Mouse (Mus musculus) lung, postnatal 0 days (tissue): ENCODE results near the gene Tubb1. TPM values are rescaled to one million over a fixed set of nuclear protein-coding genes. Genes with fewer than 3 reads are reported as not detected.

Experiments used
- ATAC-seq: fragments of 200-750 bp; cut with Nextera tagmentation; 2 replicates; pipeline ENCODE4 v1.8.0; 2017; ENCODE audit warnings: moderate library complexity
- DNase-seq: peaks from one replicate; pipeline ENCODE4 v3.0.0-alpha.2; 2016; ENCODE audit warnings: low spot score
- H3K27ac ChIP-seq: fragments of 300-500 bp; sonication (generic); 2 replicates; pipeline ENCODE4 v1.5.1; 2014; ENCODE audit warnings: antibody characterized with exemption, mild to moderate bottlenecking, low read length, mixed read lengths
- H3K27me3 ChIP-seq: fragments of 300-500 bp; sonication (generic); replicated peaks from 2 replicates; pipeline ENCODE4 v1.6.1; 2014; ENCODE audit warnings: low read length, mixed read lengths; ENCODE audit not compliant: insufficient read depth
- H3K36me3 ChIP-seq: fragments of 300-500 bp; sonication (generic); 2 replicates; pipeline ENCODE4 v1.6.1; 2014; ENCODE audit warnings: low read length, mixed read lengths; ENCODE audit not compliant: insufficient read depth
- H3K4me1 ChIP-seq: fragments of 300-500 bp; sonication (generic); 2 replicates; pipeline ENCODE4 v1.6.1; 2014; ENCODE audit warnings: antibody characterized with exemption, low read depth, low read length, mixed read lengths; ENCODE audit not compliant: insufficient read depth
- H3K4me2 ChIP-seq: fragments of 300-500 bp; sonication (generic); replicated peaks from 2 replicates; pipeline ENCODE4 v1.6.1; 2014; ENCODE audit warnings: low read depth, mild to moderate bottlenecking, low read length, moderate library complexity, mixed read lengths
- H3K4me3 ChIP-seq: fragments of 300-500 bp; sonication (generic); 2 replicates; pipeline ENCODE4 v1.5.1; 2014; ENCODE audit warnings: low read depth, low read length
- H3K9ac ChIP-seq: fragments of 300-500 bp; sonication (generic); replicated peaks from 2 replicates; pipeline ENCODE4 v1.6.1; 2014; ENCODE audit warnings: low read depth, mild to moderate bottlenecking
- H3K9me3 ChIP-seq: fragments of 300-500 bp; sonication (generic); 2 replicates; pipeline ENCODE4 v1.6.1; 2016; ENCODE audit warnings: low read length, mixed read lengths
- CTCF ChIP-seq: IDR thresholded peaks from 2 replicates; pipeline ENCODE4 v1.5.1; 2016; ENCODE audit warnings: antibody characterized with exemption, mild to moderate bottlenecking
- EP300 ChIP-seq: IDR thresholded peaks from 2 replicates; pipeline ENCODE4 v1.6.1; 2016; ENCODE audit warnings: antibody characterized with exemption, mild to moderate bottlenecking, control low read depth
- WGBS: fragments of 180-500 bp; shearing (Covaris S2); extraction: QIAGEN DNeasy Blood & Tissue Kit; methylation state at CpG from one replicate; pipeline ENCODE4 v1.1.7; 2014; 5-methylcytosine and 5-hydroxymethylcytosine counted together
- polyA plus RNA-seq: library from polyadenylated mRNA; unstranded; fragments of >200 nt; fragmentation: Nextera tagmentation; extraction: Ambion mirVana; gene quantifications from 2 replicates; pipeline ENCODE4 v1.2.1, GENCODE M21; 2015

The Tubb1 gene
- polyA plus RNA-seq, 1 experiment from 2014 or later: 10.5 TPM

DNA sequence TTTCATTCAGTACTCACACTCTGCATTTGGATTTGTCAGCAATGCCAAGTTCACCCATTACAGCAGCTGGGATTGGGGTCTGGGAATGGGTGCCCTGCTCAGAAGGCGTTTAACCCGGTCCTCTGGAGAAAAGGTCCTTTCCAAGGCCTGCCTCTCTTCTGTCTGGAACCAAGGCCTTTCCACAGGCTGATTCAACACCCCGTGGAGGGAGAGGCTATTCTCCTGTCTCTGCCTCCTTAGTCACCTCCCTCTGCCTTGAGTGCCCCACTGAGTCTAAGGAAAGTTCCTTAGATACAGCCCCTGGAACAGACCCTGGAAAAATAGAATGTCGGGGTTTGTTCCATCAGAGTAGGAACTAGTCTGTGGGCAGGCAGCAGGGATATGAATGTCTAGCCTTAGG, 2.1 kb upstream of the Tubb1 start:
- Histone ChIP-seq H3K9ac (no peak overlapping the region), H3K27ac (no peak overlapping the region), H3K27me3 (no peaks in the 10 kb centered on the region), H3K36me3 (no peaks in the 10 kb centered on the region), H3K4me3 (no peak overlapping the region), H3K4me1 (no peaks in the 10 kb centered on the region), H3K9me3 (no peaks in the 10 kb centered on the region), H3K4me2 (no peak overlapping the region)
- WGBS: 83% methylated on average over 4 of the region's 4 CpGs
- TF ChIP-seq EP300 (no peak), CTCF (no peak)
- DNase-seq (no peak), ATAC-seq (no peak)

DNA sequence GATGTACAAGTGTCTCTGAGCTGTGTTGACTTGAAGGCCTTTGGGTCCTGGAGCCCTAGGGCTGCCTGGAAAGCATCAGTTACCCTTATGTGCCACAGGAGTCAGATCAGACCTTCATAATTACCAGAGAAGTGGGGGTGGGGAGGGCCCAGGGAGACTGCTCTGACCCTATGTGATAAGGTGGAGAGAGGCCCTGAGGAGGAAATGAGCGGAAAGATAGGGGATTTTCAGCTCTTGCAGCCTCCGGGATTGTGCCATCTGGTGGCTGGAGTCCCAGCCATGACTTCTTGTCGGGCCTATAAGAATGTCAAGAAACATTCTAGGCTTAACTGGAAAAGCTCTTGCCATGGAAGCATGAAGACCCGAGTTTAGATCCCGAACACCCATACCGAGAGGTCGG, 3.2 kb downstream of the Tubb1 start:
- DNase-seq: no peak

DNA sequence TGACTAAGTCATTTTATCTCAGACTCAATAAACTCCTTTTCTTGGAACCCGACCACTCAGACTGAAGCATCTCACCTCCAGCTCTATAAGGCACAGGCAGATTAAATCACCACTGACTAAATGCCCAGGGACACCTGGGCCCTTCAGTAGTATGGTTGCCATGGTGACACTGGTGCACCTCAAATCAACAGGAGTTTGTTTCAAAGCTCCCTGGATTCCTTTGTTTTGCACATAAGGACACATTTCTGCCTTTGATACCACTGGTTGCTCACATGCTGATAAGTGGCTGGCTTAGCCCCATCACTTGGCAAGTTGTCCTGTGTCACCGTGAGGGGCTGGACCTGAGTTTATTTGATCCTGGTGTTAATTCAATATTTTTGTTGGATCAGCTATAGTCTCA, 8.9 kb downstream of the Tubb1 start:
- H3K4me2 ChIP-seq: no peak overlapping the region
- no peak overlapping the region for H3K4me3 ChIP-seq
- H3K27ac ChIP-seq: no peak overlapping the region
- no peaks in the 10 kb centered on the region for H3K36me3 ChIP-seq
- H3K27me3 ChIP-seq: no peaks in the 10 kb centered on the region
- no peak for TF ChIP-seq CTCF
- 45% methylated on average over 2 of the region's 2 CpGs for WGBS
- no peak for ATAC-seq
- no peak for DNase-seq
- H3K9ac ChIP-seq: no peak overlapping the region
- peaks cover 8% of the 10 kb centered on the region; the same call in 1 of the 2 replicates for H3K4me1 ChIP-seq
- no peaks in the 10 kb centered on the region for H3K9me3 ChIP-seq

More for the DNA sequence above, 3.2 kb downstream of the Tubb1 start:
- H3K4me3 ChIP-seq: no peak overlapping the region
- H3K4me2 ChIP-seq: no peak overlapping the region
- H3K9ac ChIP-seq: no peak overlapping the region
- no peaks in the 10 kb centered on the region for H3K27me3 ChIP-seq
- H3K27ac ChIP-seq: no peak overlapping the region
- no peaks in the 10 kb centered on the region for H3K36me3 ChIP-seq
- no peak for TF ChIP-seq EP300
- peak; percentile 55 for TF ChIP-seq CTCF
- H3K4me1 ChIP-seq: no peaks in the 10 kb centered on the region
- no peak for ATAC-seq
- WGBS: 66% methylated on average over 7 of the region's 7 CpGs
- H3K9me3 ChIP-seq: no peaks in the 10 kb centered on the region

DNA sequence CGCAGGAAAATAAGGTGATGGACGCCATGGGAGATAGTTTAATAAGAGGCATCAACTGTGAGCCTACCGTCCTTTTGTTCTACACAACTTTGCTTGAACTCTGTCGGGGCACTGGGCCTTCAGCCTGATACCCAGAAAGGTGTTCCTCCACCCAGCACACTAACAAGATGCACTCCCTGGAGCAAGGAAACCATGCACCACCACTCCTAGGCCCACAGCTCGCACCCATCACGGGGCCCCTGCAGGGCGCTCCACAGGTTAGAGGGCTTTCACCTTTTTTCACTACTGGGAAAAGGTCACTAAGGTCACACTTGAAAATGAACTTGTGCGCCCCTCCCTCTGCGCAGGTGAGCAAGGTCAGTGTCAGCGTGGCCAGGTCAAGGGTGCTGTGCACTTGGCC, 12.9 kb downstream of the Tubb1 start:
- no peaks in the 10 kb centered on the region for H3K9me3 ChIP-seq
- no peaks in the 10 kb centered on the region for H3K27me3 ChIP-seq
- H3K36me3 ChIP-seq: no peaks in the 10 kb centered on the region
- H3K27ac ChIP-seq: 0 out of 2 replicates have a peak overlapping the region, but pooled peaks have one; percentile 71
- peak overlapping the region; percentile 94 for H3K4me2 ChIP-seq
- peaks cover 8% of the 10 kb centered on the region; the same call in 1 of the 2 replicates for H3K4me1 ChIP-seq
- TF ChIP-seq EP300 (no peak), CTCF (no peak)
- WGBS: 23% methylated on average over 10 of the region's 10 CpGs
- DNase-seq (no peak), ATAC-seq (peak; percentile 7)
- H3K4me3 ChIP-seq: peak overlapping the region; percentile 69
- peak overlapping the region; percentile 71 for H3K9ac ChIP-seq

DNA sequence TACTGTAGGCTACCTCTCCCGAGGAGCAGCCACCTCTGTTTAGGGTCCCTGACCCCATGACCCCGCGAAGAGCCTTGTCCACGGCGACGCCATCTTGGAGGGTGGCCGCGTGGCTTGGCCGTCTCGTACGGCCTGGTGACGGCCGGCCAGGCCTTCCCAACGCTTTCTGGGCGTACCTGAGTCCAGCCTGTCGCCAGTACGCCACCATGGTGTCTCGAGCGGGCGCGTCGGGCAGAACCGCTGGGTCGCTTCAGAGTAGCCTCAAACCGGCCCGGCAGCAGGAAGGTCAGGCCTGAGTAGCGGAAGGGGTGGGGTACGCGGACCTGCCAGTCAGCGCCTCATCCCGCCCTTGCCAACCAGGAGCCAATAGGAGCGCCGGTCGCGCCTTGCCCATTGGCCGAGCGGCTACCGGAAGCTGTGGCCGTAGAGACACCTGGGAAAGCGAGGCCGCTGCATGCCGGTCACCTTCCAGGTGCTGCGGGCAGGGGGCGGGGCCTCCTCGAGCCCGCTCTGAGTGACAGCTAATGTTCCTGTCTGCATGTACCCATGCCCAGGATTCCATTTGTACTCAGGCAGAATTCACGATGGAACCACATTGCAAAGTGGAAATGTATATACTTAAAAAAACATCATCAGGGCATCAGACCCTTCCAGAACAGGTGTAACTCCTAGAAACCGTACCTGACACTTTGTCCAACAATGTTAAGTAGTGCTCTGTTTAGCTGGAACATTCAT, 13.5 kb downstream of the Tubb1 start, which contains the start of gene Atp5e:
TSS of gene Atp5e (minus strand) at position 317 of the 735 bp plus-strand sequence.
- WGBS: 3% methylated on average over 48 of the region's 48 CpGs
- ATAC-seq: peak; percentile 100
- H3K27ac ChIP-seq: peak within 1 kb of the TSS; percentile 71; the same call in 1 of the 2 replicates
- TF ChIP-seq EP300 (no peak), CTCF (peak; percentile 20; the same call in 1 of the 2 replicates)
- no peaks in the 10 kb centered on the region for H3K36me3 ChIP-seq
- peak; percentile 98 for DNase-seq
- H3K4me3 ChIP-seq: peak within 1 kb of the TSS; percentile 69
- no peaks in the 10 kb centered on the region for H3K27me3 ChIP-seq
- peak within 1 kb of the TSS; percentile 71 for H3K9ac ChIP-seq
- H3K4me2 ChIP-seq: peak within 1 kb of the TSS; percentile 94
- H3K4me1 ChIP-seq: peaks cover 8% of the 10 kb centered on the region; the same call in 1 of the 2 replicates
- no peaks in the 10 kb centered on the region for H3K9me3 ChIP-seq

DNA sequence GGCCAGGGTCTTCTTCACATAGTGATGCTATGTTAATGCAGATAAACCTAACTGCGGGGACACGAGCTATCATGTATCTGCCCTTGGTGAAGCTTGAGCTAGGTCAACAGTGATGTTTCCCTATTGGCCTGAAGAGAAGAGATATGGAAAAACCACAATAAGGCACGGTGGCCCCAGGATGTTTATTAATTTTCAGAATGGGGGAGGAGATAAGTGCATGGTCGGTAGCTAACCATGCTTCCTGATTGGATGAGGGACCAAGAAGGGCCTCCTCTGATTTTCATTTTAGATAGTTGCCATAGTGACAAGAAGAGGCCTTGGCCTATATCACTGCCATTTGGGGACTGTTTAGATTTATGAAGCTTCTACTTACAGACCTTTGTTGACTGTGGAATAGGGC, 19.8 kb downstream of the Tubb1 start:
- ATAC-seq: no peak
- no peak overlapping the region for H3K4me3 ChIP-seq
- H3K27me3 ChIP-seq: no peaks in the 10 kb centered on the region
- H3K4me1 ChIP-seq: peaks cover 6% of the 10 kb centered on the region; the same call in 1 of the 2 replicates
- H3K9ac ChIP-seq: no peak overlapping the region
- no peak overlapping the region for H3K27ac ChIP-seq
- H3K36me3 ChIP-seq: no peaks in the 10 kb centered on the region
- H3K4me2 ChIP-seq: no peak overlapping the region
- TF ChIP-seq CTCF (no peak), EP300 (no peak)
- H3K9me3 ChIP-seq: no peaks in the 10 kb centered on the region
- no peak for DNase-seq
- WGBS: 45% methylated on average over 4 of the region's 4 CpGs
